Mouse (Mus musculus) MEL (cell line): ENCODE results near the gene Usp39. TPM values are rescaled to one million over a fixed set of nuclear protein-coding genes. Genes with fewer than 3 reads are reported as not detected.
A peak's percentile ranks its signal among the peaks of the same experiment; 100 is the strongest.

Experiments
- DNase-seq: peaks from one replicate; pipeline ENCODE4 v3.0.0; 2011; ENCODE audit warnings: low read depth, low spot score
- H3K27ac ChIP-seq: 2 replicates; pipeline ENCODE4 v1.5.1; 2012; ENCODE audit warnings: low read depth, mild to moderate bottlenecking, control low read depth, low read length, moderate library complexity; ENCODE audit not compliant: control insufficient read depth
- H3K27me3 ChIP-seq, 2 experiments: fragments of 150-350 bp in 1 of 2; sonication (generic) in 1 of 2; 2 replicates each; pipeline ENCODE4 v1.6.1; 2012; ENCODE audit warnings: low read length in 2 of 2, mild to moderate bottlenecking in 2 of 2, improper control_type of control experiment in 1 of 2, moderate library complexity in 1 of 2; ENCODE audit not compliant: insufficient read depth in 2 of 2, control insufficient read depth in 1 of 2
- H3K36me3 ChIP-seq, 2 experiments: 2 replicates each; pipeline ENCODE4 v1.6.1; 2012 to 2014; ENCODE audit warnings: low read length in 2 of 2, improper control_type of control experiment in 1 of 2, inconsistent platforms in 1 of 2, mild to moderate bottlenecking in 1 of 2; ENCODE audit not compliant: insufficient read depth in 2 of 2, control insufficient read depth in 1 of 2
- H3K4me1 ChIP-seq, 2 experiments: fragments of 150-350 bp in 1 of 2; sonication (generic) in 1 of 2; 2 replicates each; pipeline ENCODE4 v1.6.1; 2012; ENCODE audit warnings: low read length in 2 of 2, improper control_type of control experiment in 1 of 2, mild to moderate bottlenecking in 1 of 2; ENCODE audit not compliant: insufficient read depth in 2 of 2, control insufficient read depth in 1 of 2
- H3K4me3 ChIP-seq, 2 experiments: fragments of 150-350 bp in 1 of 2; sonication (generic) in 1 of 2; 2 replicates each; pipeline ENCODE4 v1.5.1; 2012; ENCODE audit warnings: low read depth in 2 of 2, low read length in 2 of 2, mild to moderate bottlenecking in 2 of 2, moderate library complexity in 2 of 2, control low read depth in 1 of 2, improper control_type of control experiment in 1 of 2; ENCODE audit not compliant: control insufficient read depth in 1 of 2, insufficient read depth in 1 of 2
- H3K79me2 ChIP-seq: 2 replicates; pipeline ENCODE4 v1.6.1; 2012; ENCODE audit warnings: mild to moderate bottlenecking, low read length, moderate library complexity; ENCODE audit not compliant: control insufficient read depth, poor library complexity, insufficient read depth
- H3K9ac ChIP-seq: 2 replicates; pipeline ENCODE4 v1.6.1; 2012; ENCODE audit warnings: low read depth, mild to moderate bottlenecking, control low read depth, low read length, moderate library complexity; ENCODE audit not compliant: control insufficient read depth, poor library complexity, severe bottlenecking
- H3K9me3 ChIP-seq: fragments of 150-350 bp; sonication (generic); replicated peaks from 2 replicates; pipeline ENCODE4 v1.6.1; 2012; ENCODE audit warnings: mild to moderate bottlenecking, low read length, improper control_type of control experiment, moderate library complexity; ENCODE audit not compliant: insufficient read depth
- CHD1 ChIP-seq: IDR thresholded peaks from 2 replicates; pipeline ENCODE4 v1.6.1; 2012; ENCODE audit warnings: low read depth, mild to moderate bottlenecking, inconsistent platforms, low read length, improper control_type of control experiment
- CTCF ChIP-seq, 3 experiments: IDR thresholded peaks in 2 of 3; conservative IDR thresholded peaks in 1 of 3; 2 replicates each; pipeline ENCODE4 v1.5.1; 2011 to 2012; ENCODE audit warnings: low read length in 3 of 3, low read depth in 2 of 3, mild to moderate bottlenecking in 2 of 3, improper control_type of control experiment in 1 of 3, inconsistent platforms in 1 of 3, mixed read lengths in 1 of 3, moderate library complexity in 1 of 3; ENCODE audit not compliant: control insufficient read depth in 1 of 3, insufficient read depth in 1 of 3, poor library complexity in 1 of 3, severe bottlenecking in 1 of 3
- ETS1 ChIP-seq: IDR thresholded peaks from 2 replicates; pipeline ENCODE4 v1.6.1; 2012; ENCODE audit warnings: low read depth, mild to moderate bottlenecking, inconsistent platforms, low read length, improper control_type of control experiment, moderate library complexity
- HCFC1 ChIP-seq: IDR thresholded peaks from 2 replicates; pipeline ENCODE4 v1.6.1; 2012; ENCODE audit warnings: low read depth, mild to moderate bottlenecking, inconsistent platforms, low read length, improper control_type of control experiment, moderate library complexity
- JUND ChIP-seq: IDR thresholded peaks from 2 replicates; pipeline ENCODE4 v1.6.1; 2011; ENCODE audit warnings: low read depth, mild to moderate bottlenecking, improper control_type of control experiment, low read length
- MAFK ChIP-seq: IDR thresholded peaks from 2 replicates; pipeline ENCODE4 v1.6.1; 2011; ENCODE audit warnings: low read depth, mild to moderate bottlenecking, low read length, improper control_type of control experiment, borderline replicate concordance
- MAX ChIP-seq: IDR thresholded peaks from 2 replicates; pipeline ENCODE4 v1.6.1; 2011; ENCODE audit warnings: low read length, improper control_type of control experiment
- MEF2A ChIP-seq: IDR thresholded peaks from 2 replicates; pipeline ENCODE4 v1.6.1; 2014; ENCODE audit warnings: low read depth, mild to moderate bottlenecking, inconsistent platforms, low read length, improper control_type of control experiment; ENCODE audit not compliant: poor library complexity, insufficient replicate concordance, severe bottlenecking; ENCODE audit errors: extremely low read depth
- MYB ChIP-seq: IDR thresholded peaks from 2 replicates; pipeline ENCODE4 v1.6.1; 2011; ENCODE audit warnings: mild to moderate bottlenecking, low read depth, low read length, improper control_type of control experiment
- NRF1 ChIP-seq: IDR thresholded peaks from 2 replicates; pipeline ENCODE4 v1.6.1; 2014; ENCODE audit warnings: low read depth, mild to moderate bottlenecking, inconsistent platforms, low read length, improper control_type of control experiment, moderate library complexity; ENCODE audit not compliant: poor library complexity, insufficient read depth, severe bottlenecking
- POLR2A ChIP-seq, 2 experiments: IDR thresholded peaks; 2 replicates each; pipeline ENCODE4 v1.6.1; 2011 to 2012; ENCODE audit warnings: low read length in 2 of 2, mild to moderate bottlenecking in 2 of 2, control low read depth in 1 of 2, improper control_type of control experiment in 1 of 2, low read depth in 1 of 2, moderate library complexity in 1 of 2; ENCODE audit not compliant: control insufficient read depth in 1 of 2, insufficient read depth in 1 of 2, poor library complexity in 1 of 2
- POLR2AphosphoS2 ChIP-seq: IDR thresholded peaks from 2 replicates; pipeline ENCODE4 v1.6.1; 2011; ENCODE audit warnings: low read length, improper control_type of control experiment
- POLR2AphosphoS5 ChIP-seq: IDR thresholded peaks from 2 replicates; pipeline ENCODE4 v1.6.1; 2012; ENCODE audit warnings: low read depth, borderline replicate concordance, mild to moderate bottlenecking, inconsistent platforms, low read length, moderate library complexity, mixed read lengths
- SMC3 ChIP-seq: IDR thresholded peaks from 2 replicates; pipeline ENCODE4 v1.6.1; 2011; ENCODE audit warnings: low read depth, low read length, improper control_type of control experiment
- TAL1 ChIP-seq: IDR thresholded peaks from 2 replicates; pipeline ENCODE4 v1.6.1; 2012; ENCODE audit warnings: mild to moderate bottlenecking, inconsistent platforms, low read length, moderate library complexity, mixed read lengths
- USF2 ChIP-seq, 2 experiments: IDR thresholded peaks; 2 replicates each; pipeline ENCODE4 v1.6.1; 2011 to 2012; ENCODE audit warnings: improper control_type of control experiment in 2 of 2, low read length in 2 of 2, borderline replicate concordance in 1 of 2, inconsistent platforms in 1 of 2, low read depth in 1 of 2, mild to moderate bottlenecking in 1 of 2; ENCODE audit not compliant: insufficient read depth in 1 of 2
- ZC3H11A ChIP-seq: IDR thresholded peaks from 2 replicates; pipeline ENCODE4 v1.6.1; 2012; ENCODE audit warnings: low read depth, mild to moderate bottlenecking, inconsistent platforms, low read length, improper control_type of control experiment
- ZMIZ1 ChIP-seq: IDR thresholded peaks from 2 replicates; pipeline ENCODE4 v1.6.1; 2012; ENCODE audit warnings: low read depth, mild to moderate bottlenecking, inconsistent platforms, low read length, improper control_type of control experiment, moderate library complexity
- polyA plus RNA-seq, 2 experiments: library from polyadenylated mRNA; stranded (reverse) in 1 of 2; unstranded in 1 of 2; fragments of >175 nt in 1 of 2; fragments of >200 nt in 1 of 2; gene quantifications; 2 replicates each; pipeline versions ENCODE4 v1.2.1 to v1.2.4; 2012; ENCODE audit warnings: low replicate concordance in 2 of 2, low read depth in 1 of 2; ENCODE audit not compliant: insufficient read length in 2 of 2, insufficient read depth in 1 of 2, missing spikeins in 1 of 2
- total RNA-seq: library from RNA; depleted of rRNA; stranded (reverse); fragments of 300-350 nt; gene quantifications from 2 replicates; pipeline ENCODE4 v1.2.3, GENCODE M21; 2012

Gene Usp39
- total and polyA plus RNA-seq, 3 experiments, result 103 to 106 TPM; not detected in 1

DNA sequence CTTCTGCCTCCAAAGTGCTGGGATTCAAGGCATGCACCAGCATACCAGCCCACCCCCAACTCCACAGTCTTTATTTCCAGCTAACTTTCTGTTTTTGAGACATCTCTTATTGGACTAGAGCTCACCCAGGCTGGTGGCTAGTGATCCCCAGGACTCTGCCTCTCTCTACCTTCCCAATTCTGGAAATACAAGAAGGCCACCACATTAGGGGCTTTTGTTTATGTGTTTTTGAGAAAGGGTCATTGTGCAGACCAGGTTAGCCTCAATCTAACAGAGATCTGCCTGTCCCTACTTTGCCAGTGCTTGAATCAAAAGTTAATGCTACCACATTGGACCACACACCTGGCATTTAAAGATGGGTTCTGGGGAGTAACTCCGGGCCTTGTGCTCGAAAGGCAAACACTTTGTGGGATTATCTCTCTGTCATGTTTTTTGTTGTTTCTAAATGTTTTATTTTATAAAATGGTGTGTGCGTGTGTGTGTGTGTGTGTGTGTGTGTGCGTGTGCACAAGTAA, 22.5 kb upstream of the Usp39 start (continued):
- TF ChIP-seq USF2 (IDR thresholded peaks at IDR 0.05; ENCODE audit: borderline replicate concordance in 1 of 2, insufficient read depth in 1 of 2, low read depth in 1 of 2, low read length in 2 of 2), result no peak

DNA sequence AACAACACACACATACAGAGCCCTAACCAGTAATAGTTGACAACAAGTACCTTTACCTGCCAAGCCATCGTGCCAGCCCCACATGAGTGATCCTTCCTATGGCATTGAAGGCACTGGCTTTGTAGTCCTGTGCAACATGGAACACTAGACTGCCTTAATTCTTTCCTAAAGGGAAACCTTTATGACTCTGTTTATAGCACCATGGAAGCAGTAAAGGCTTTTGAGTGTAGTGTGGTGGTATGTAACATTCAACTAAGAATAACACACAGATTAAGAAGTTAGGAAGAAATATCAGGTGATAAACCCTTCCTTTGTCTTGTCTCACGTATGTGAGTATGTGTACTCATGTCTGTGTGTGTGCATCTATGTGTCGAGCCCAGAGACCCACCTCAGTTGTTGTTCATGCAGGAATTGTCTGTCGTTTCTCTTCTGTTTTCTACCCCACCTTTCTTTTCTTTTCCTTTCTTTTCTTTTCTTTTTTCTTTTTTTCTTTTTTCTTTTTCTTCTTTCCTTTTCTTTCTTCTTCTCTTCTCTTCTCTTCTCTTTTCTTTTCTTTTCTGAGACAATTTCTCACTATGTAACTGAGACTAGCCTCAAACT, 22.0 kb upstream of the Usp39 start, which contains the start of gene Rnf181:
Rnf181 (minus strand) TSS at position 113 of the 600 bp plus-strand sequence.
- Histone ChIP-seq H3K4me3 (no peak within 1 kb of the TSS), H3K27ac (0 out of 2 replicates have a peak within 1 kb of the TSS, but pooled peaks have one; percentile 15), H3K27me3 (no peaks in the 10 kb centered on the region), H3K36me3 (peaks cover 1 to 12% of the 10 kb centered on the region in 2 experiments; a peak in 3 of 4 replicates), H3K9me3 (no peaks in the 10 kb centered on the region), H3K79me2 (peaks cover 2% of the 10 kb centered on the region), H3K9ac (no peak within 1 kb of the TSS), H3K4me1 (peaks cover 0 to 12% of the 10 kb centered on the region in 2 experiments; a peak in 2 of 4 replicates)
- DNase-seq, result no peak
- peak; percentile 78 for TF ChIP-seq ZMIZ1
- no peak for TF ChIP-seq ETS1
- TF ChIP-seq POLR2AphosphoS2, result peak; percentile 95
- no peak for TF ChIP-seq MAFK
- 0 out of 2 replicates have a peak, but pooled peaks have one; percentile 14 for TF ChIP-seq SMC3
- TF ChIP-seq POLR2AphosphoS5, result peak; percentile 62; the same call in 1 of the 2 replicates
- TF ChIP-seq CTCF (IDR thresholded peaks at IDR 0.05 in 2 of 3, conservative IDR thresholded peaks at IDR 0.05 in 1 of 3; ENCODE audit: control insufficient read depth in 1 of 3, insufficient read depth in 1 of 3, low read depth in 2 of 3, low read length in 3 of 3, poor library complexity in 1 of 3, severe bottlenecking in 1 of 3), result no peak
- TF ChIP-seq TAL1, result no peak
- TF ChIP-seq NRF1, result no peak
- no peak for TF ChIP-seq MEF2A
- peak; percentile 26; the same call in 1 of the 2 replicates for TF ChIP-seq MYB
- TF ChIP-seq MAX, result no peak
- TF ChIP-seq JUND, result no peak
- no peak for TF ChIP-seq ZC3H11A
- peak in 1 of 2 experiments; percentile 4; a peak in 1 of 4 replicates for TF ChIP-seq POLR2A (IDR thresholded peaks at IDR 0.05; ENCODE audit: control insufficient read depth in 1 of 2, insufficient read depth in 1 of 2, low read depth in 1 of 2, low read length in 2 of 2, poor library complexity in 1 of 2)
- TF ChIP-seq USF2 (IDR thresholded peaks at IDR 0.05; ENCODE audit: borderline replicate concordance in 1 of 2, insufficient read depth in 1 of 2, low read depth in 1 of 2, low read length in 2 of 2), result no peak
- no peak for TF ChIP-seq CHD1
- no peak for TF ChIP-seq HCFC1
